Mouse (Mus musculus): ENCODE measurements around the gene Olfr56.
"Not testable (repeated sequence)": the region's sequence is repeated elsewhere in the genome, so short reads cannot be mapped to it uniquely, and the experiment has no call there.

Olfr56 gene

GRCm38 (mm10) chr11:48978240-48978939, at the start of gene Olfr56:
Olfr56 (plus strand) TSS chr11:48978889.
- not testable (repeated sequence) for DNase-seq (ENCODE audit: low spot score)

- peak; percentile 37 for DNase-seq (ENCODE audit: low spot score)
Measured at GRCm38 (mm10) chr11:48933422-48933821, 45.3 kb upstream of the Olfr56 start.

- not testable (repeated sequence) for DNase-seq (ENCODE audit: low spot score)
Measured at GRCm38 (mm10) chr11:48933923-48934322, 44.8 kb upstream of the Olfr56 start.

- DNase-seq (ENCODE audit: low spot score), result not testable (repeated sequence)
Measured at GRCm38 (mm10) chr11:48935291-48935690, 43.4 kb upstream of the Olfr56 start.

GRCm38 (mm10) chr11:48939286-48939685, 39.4 kb upstream of the Olfr56 start:
- not testable (repeated sequence) for DNase-seq (ENCODE audit: low spot score)

GRCm38 (mm10) chr11:48946090-48946489, 32.6 kb upstream of the Olfr56 start, which contains the start of gene Psme2b:
Psme2b (minus strand) TSS chr11:48946190.
- DNase-seq (ENCODE audit: low spot score), result not testable (repeated sequence)

GRCm38 (mm10) chr11:48974686-48975085, 4.0 kb upstream of the Olfr56 start:
- DNase-seq (ENCODE audit: low spot score), result not testable (repeated sequence)

GRCm38 (mm10) chr11:48979251-48979650, 562 bp downstream of the Olfr56 start, which contains the start of gene 9930111J21Rik1:
9930111J21Rik1 (minus strand) TSS chr11:48979398.
- not testable (repeated sequence) for DNase-seq (ENCODE audit: low spot score)

GRCm38 (mm10) chr11:48980052-48980451, 1.4 kb downstream of the Olfr56 start:
- DNase-seq (ENCODE audit: low spot score), result not testable (repeated sequence)

- DNase-seq (ENCODE audit: low spot score), result not testable (repeated sequence)
Measured at GRCm38 (mm10) chr11:48982848-48983247, 4.2 kb downstream of the Olfr56 start.

- not testable (repeated sequence) for DNase-seq (ENCODE audit: low spot score)
Measured at GRCm38 (mm10) chr11:48988219-48988618, 9.5 kb downstream of the Olfr56 start.

- not testable (repeated sequence) for DNase-seq (ENCODE audit: low spot score)
Measured at GRCm38 (mm10) chr11:48989981-48990380, 11.3 kb downstream of the Olfr56 start.

- peak; percentile 56 for DNase-seq (ENCODE audit: low spot score)
Measured at GRCm38 (mm10) chr11:48991740-48992520, 13.2 kb downstream of the Olfr56 start, which contains the start of gene Gm12185. Gm12185 (minus strand) TSS chr11:48992226.

- DNase-seq (ENCODE audit: low spot score), result not testable (repeated sequence)
Measured at GRCm38 (mm10) chr11:48993296-48993695, 14.6 kb downstream of the Olfr56 start.

GRCm38 (mm10) chr11:48994018-48994417, 15.3 kb downstream of the Olfr56 start, which contains the start of gene Tgtp1:
Tgtp1 (minus strand) TSS chr11:48994172.
- peak; percentile 55 for DNase-seq (ENCODE audit: low spot score)

- DNase-seq (ENCODE audit: low spot score), result peak; percentile 21
Measured at GRCm38 (mm10) chr11:49000411-49000810, 21.7 kb downstream of the Olfr56 start.

GRCm38 (mm10) chr11:49006317-49006716, 27.6 kb downstream of the Olfr56 start:
- not testable (repeated sequence) for DNase-seq (ENCODE audit: low spot score)

- not testable (repeated sequence) for DNase-seq (ENCODE audit: low spot score)
Measured at GRCm38 (mm10) chr11:49006785-49007184, 28.1 kb downstream of the Olfr56 start.

- not testable (repeated sequence) for DNase-seq (ENCODE audit: low spot score)
Measured at GRCm38 (mm10) chr11:49012074-49012473, 33.4 kb downstream of the Olfr56 start.

GRCm38 (mm10) chr11:49050064-49050463, 71.4 kb downstream of the Olfr56 start:
- not testable (repeated sequence) for DNase-seq (ENCODE audit: low spot score)

GRCm38 (mm10) chr11:49051093-49051891, 72.6 kb downstream of the Olfr56 start, which contains the start of gene 9930111J21Rik2:
9930111J21Rik2 (minus strand) TSS chr11:49051242.
- DNase-seq (ENCODE audit: low spot score), result not testable (repeated sequence)

- not testable (repeated sequence) for DNase-seq (ENCODE audit: low spot score)
Measured at GRCm38 (mm10) chr11:49051894-49052293, 73.2 kb downstream of the Olfr56 start.

Measured in T-cell, adult 2 months (primary cell).